Mouse (Mus musculus): ENCODE measurements around the gene Plcb1. TPM values are rescaled to one million over a fixed set of nuclear protein-coding genes. Genes with fewer than 3 reads are reported as not detected.

The Plcb1 gene
- polyA plus RNA-seq, 2 experiments, result 2.9 to 12.8 TPM

- H3K27ac ChIP-seq (replicated peaks; ENCODE audit: low read depth, low read length), result no peak overlapping the region
- H3K9me3 ChIP-seq (ENCODE audit: control insufficient read depth, low read length), result no peaks in the 10 kb centered on the region
- WGBS, result 87% methylated on average over 6 of the region's 6 CpGs
- DNase-seq (ENCODE audit: low spot score), result no peak
- no peak for TF ChIP-seq POLR2A (IDR thresholded peaks at IDR 0.05; ENCODE audit: borderline replicate concordance, extremely low read depth, insufficient read depth, insufficient read length)
- no peaks in the 10 kb centered on the region for H3K36me3 ChIP-seq (ENCODE audit: control insufficient read depth, insufficient read depth, low read length)
- no peak overlapping the region for H3K9ac ChIP-seq (ENCODE audit: low read depth, low read length, severe bottlenecking)
- peaks cover 3% of the 10 kb centered on the region; the same call in 1 of the 2 replicates for H3K4me1 ChIP-seq (ENCODE audit: control insufficient read depth, insufficient read depth, low read length)
- no peak overlapping the region for H3K4me3 ChIP-seq (replicated peaks; ENCODE audit: low read length)
- no peak overlapping the region for H3K4me2 ChIP-seq (replicated peaks; ENCODE audit: low read depth, low read length, severe bottlenecking)
- ATAC-seq (ENCODE audit: low FRiP score, low read depth), result no peak
- no peaks in the 10 kb centered on the region for H3K27me3 ChIP-seq (ENCODE audit: control insufficient read depth, insufficient read depth, low read length)
Observed at GRCm38 (mm10) chr2:134867381-134867780, 81.5 kb downstream of the Plcb1 start.

GRCm38 (mm10) chr2:134871692-134872489 is 86.0 kb downstream of the Plcb1 start:
- DNase-seq (ENCODE audit: low spot score) (no peak), ATAC-seq (ENCODE audit: low FRiP score, low read depth) (no peak)
- no peak overlapping the region for H3K27ac ChIP-seq (replicated peaks; ENCODE audit: low read depth, low read length)
- no peak overlapping the region for H3K4me3 ChIP-seq (replicated peaks; ENCODE audit: low read length)
- no peak for TF ChIP-seq POLR2A (IDR thresholded peaks at IDR 0.05; ENCODE audit: borderline replicate concordance, extremely low read depth, insufficient read depth, insufficient read length)
- WGBS, result 77% methylated on average over 9 of the region's 9 CpGs
- no peaks in the 10 kb centered on the region for H3K9me3 ChIP-seq (ENCODE audit: control insufficient read depth, low read length)
- no peak overlapping the region for H3K4me2 ChIP-seq (replicated peaks; ENCODE audit: low read depth, low read length, severe bottlenecking)
- no peaks in the 10 kb centered on the region for H3K27me3 ChIP-seq (ENCODE audit: control insufficient read depth, insufficient read depth, low read length)
- 0 out of 2 replicates have a peak, but pooled peaks cover 3% of the 10 kb centered on the region for H3K4me1 ChIP-seq (ENCODE audit: control insufficient read depth, insufficient read depth, low read length)
- no peak overlapping the region for H3K9ac ChIP-seq (ENCODE audit: low read depth, low read length, severe bottlenecking)
- no peaks in the 10 kb centered on the region for H3K36me3 ChIP-seq (ENCODE audit: control insufficient read depth, insufficient read depth, low read length)

GRCm38 (mm10) chr2:134872490-134872781 is 86.6 kb downstream of the Plcb1 start:
- DNase-seq (ENCODE audit: low spot score), result no peak
- Histone ChIP-seq H3K27ac (replicated peaks; ENCODE audit: low read depth, low read length) (no peak overlapping the region), H3K36me3 (ENCODE audit: control insufficient read depth, insufficient read depth, low read length) (no peaks in the 10 kb centered on the region), H3K9ac (ENCODE audit: low read depth, low read length, severe bottlenecking) (no peak overlapping the region), H3K9me3 (ENCODE audit: control insufficient read depth, low read length) (no peaks in the 10 kb centered on the region), H3K4me3 (replicated peaks; ENCODE audit: low read length) (no peak overlapping the region), H3K4me2 (replicated peaks; ENCODE audit: low read depth, low read length, severe bottlenecking) (no peak overlapping the region), H3K27me3 (ENCODE audit: control insufficient read depth, insufficient read depth, low read length) (no peaks in the 10 kb centered on the region), H3K4me1 (ENCODE audit: control insufficient read depth, insufficient read depth, low read length) (0 out of 2 replicates have a peak, but pooled peaks cover 3% of the 10 kb centered on the region)
- TF ChIP-seq POLR2A (IDR thresholded peaks at IDR 0.05; ENCODE audit: borderline replicate concordance, extremely low read depth, insufficient read depth, insufficient read length), result no peak
- ATAC-seq (ENCODE audit: low FRiP score, low read depth), result no peak

GRCm38 (mm10) chr2:134877148-134877547 is 91.3 kb downstream of the Plcb1 start:
- WGBS, result 79% methylated on average over 4 of the region's 4 CpGs

DNA sequence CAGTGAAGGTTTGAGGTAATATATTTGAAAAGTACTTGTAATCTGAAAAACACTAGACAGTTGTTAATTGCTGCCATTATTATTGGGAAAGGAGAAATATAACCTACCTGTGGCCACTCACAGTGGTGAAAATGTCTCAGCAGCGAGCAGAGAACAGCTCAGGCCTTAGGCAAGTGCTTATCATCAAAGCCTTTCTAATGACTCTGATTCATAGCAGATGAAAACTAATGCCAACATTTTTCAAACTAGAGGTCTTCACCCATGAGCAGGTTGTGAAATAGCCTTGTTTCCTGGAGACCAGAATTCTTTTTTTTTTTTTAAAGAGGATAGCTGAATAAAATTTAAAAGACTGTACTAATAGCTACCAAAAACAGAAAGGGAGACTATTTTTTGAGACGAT is 105.3 kb downstream of the Plcb1 start:
- H3K27ac ChIP-seq (replicated peaks; ENCODE audit: low read depth, low read length), result no peak overlapping the region
- WGBS, result 37% methylated on average over 2 of the region's 2 CpGs
- no peaks in the 10 kb centered on the region for H3K4me1 ChIP-seq (ENCODE audit: control insufficient read depth, insufficient read depth, low read length)
- H3K36me3 ChIP-seq (ENCODE audit: control insufficient read depth, insufficient read depth, low read length), result no peaks in the 10 kb centered on the region
- no peaks in the 10 kb centered on the region for H3K27me3 ChIP-seq (ENCODE audit: control insufficient read depth, insufficient read depth, low read length)
- no peak overlapping the region for H3K9ac ChIP-seq (ENCODE audit: low read depth, low read length, severe bottlenecking)
- H3K9me3 ChIP-seq (ENCODE audit: control insufficient read depth, low read length), result no peaks in the 10 kb centered on the region
- no peak overlapping the region for H3K4me2 ChIP-seq (replicated peaks; ENCODE audit: low read depth, low read length, severe bottlenecking)
- ATAC-seq (ENCODE audit: low FRiP score, low read depth) (no peak), DNase-seq (ENCODE audit: low spot score) (no peak)
- TF ChIP-seq POLR2A (IDR thresholded peaks at IDR 0.05; ENCODE audit: borderline replicate concordance, extremely low read depth, insufficient read depth, insufficient read length), result no peak
- H3K4me3 ChIP-seq (replicated peaks; ENCODE audit: low read length), result no peak overlapping the region

More at GRCm38 (mm10) chr2:134877148-134877547, 91.3 kb downstream of the Plcb1 start:
- H3K4me3 ChIP-seq (replicated peaks; ENCODE audit: low read length), result no peak overlapping the region
- no peaks in the 10 kb centered on the region for H3K36me3 ChIP-seq (ENCODE audit: control insufficient read depth, insufficient read depth, low read length)
- no peak overlapping the region for H3K9ac ChIP-seq (ENCODE audit: low read depth, low read length, severe bottlenecking)
- TF ChIP-seq POLR2A (IDR thresholded peaks at IDR 0.05; ENCODE audit: borderline replicate concordance, extremely low read depth, insufficient read depth, insufficient read length), result no peak
- H3K4me2 ChIP-seq (replicated peaks; ENCODE audit: low read depth, low read length, severe bottlenecking), result no peak overlapping the region
- no peaks in the 10 kb centered on the region for H3K27me3 ChIP-seq (ENCODE audit: control insufficient read depth, insufficient read depth, low read length)
- 0 out of 2 replicates have a peak, but pooled peaks cover 2% of the 10 kb centered on the region for H3K4me1 ChIP-seq (ENCODE audit: control insufficient read depth, insufficient read depth, low read length)
- H3K27ac ChIP-seq (replicated peaks; ENCODE audit: low read depth, low read length), result no peak overlapping the region
- no peaks in the 10 kb centered on the region for H3K9me3 ChIP-seq (ENCODE audit: control insufficient read depth, low read length)
- DNase-seq (ENCODE audit: low spot score) (no peak), ATAC-seq (ENCODE audit: low FRiP score, low read depth) (no peak)
